Mouse (Mus musculus): ENCODE results near the gene Hes1.

DNA sequence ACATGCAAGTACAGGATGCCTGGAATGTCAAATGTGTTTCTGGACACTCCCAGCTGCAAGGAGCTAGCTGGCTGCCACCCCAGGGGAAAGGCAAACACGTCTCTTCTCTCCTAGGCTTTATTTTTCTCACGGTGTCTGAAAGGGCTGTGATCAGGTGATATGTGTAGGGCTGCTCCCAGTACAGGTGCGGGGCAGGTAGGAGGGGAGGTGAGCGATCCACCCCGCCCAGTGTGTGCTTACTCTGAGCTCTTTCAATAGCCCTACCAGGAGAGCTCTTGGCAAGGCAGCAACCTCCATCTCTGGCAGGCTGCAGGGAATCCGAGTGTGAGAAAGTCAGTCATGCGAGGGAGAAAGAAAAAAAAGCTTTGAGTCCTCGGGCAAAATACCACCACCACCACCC, 3.8 kb upstream of the Hes1 start:
- TF ChIP-seq CTCF (IDR thresholded peaks at IDR 0.05) (peak; percentile 21; the same call in 1 of the 2 replicates), EP300 (IDR thresholded peaks at IDR 0.05) (peak; percentile 94)
